Mouse (Mus musculus): Measurements from ENCODE around the gene Cpeb2.

DNA sequence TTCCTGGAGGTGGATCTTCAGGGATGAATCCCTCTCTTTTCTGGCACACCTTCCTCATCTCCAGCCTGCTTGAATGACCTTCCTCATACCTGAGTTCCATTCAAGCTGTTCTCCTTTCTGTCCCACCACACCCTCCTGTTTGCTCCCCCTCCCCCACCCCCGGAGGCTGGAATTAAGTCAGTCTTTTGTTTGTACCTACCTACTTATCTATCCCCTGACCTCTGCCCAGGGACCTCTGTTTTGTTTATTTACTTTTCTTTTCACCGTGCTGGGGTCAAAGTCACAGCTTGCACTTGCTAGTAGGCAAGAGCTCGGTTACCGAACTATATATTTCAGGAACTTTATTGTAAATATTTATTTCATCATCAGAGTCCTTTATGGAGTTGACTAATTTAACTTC lies 15.5 kb upstream of the Cpeb2 start:
- TF ChIP-seq CTCF (IDR thresholded peaks at IDR 0.05; ENCODE audit: low read depth): no peak
- TF ChIP-seq EP300 (optimal IDR thresholded peaks at IDR 0.05): no peak
